Mouse (Mus musculus) intestine, postnatal 0 days (tissue): ENCODE results near the gene Clip3. TPM values are rescaled to one million over a fixed set of nuclear protein-coding genes. Genes with fewer than 3 reads are reported as not detected.
A peak's percentile ranks its signal among the peaks of the same experiment; 100 is the strongest.

Experiments
- ATAC-seq: fragments of 200-750 bp; cut with Nextera tagmentation; 2 replicates; pipeline ENCODE4 v1.8.0; 2017; ENCODE audit warnings: mild to moderate bottlenecking, moderate TSS enrichment, moderate library complexity
- H3K27ac ChIP-seq: fragments of 300-500 bp; sonication (generic); 2 replicates; pipeline ENCODE4 v1.5.1; 2014; ENCODE audit warnings: mild to moderate bottlenecking, low read depth, low read length, moderate library complexity
- H3K27me3 ChIP-seq: fragments of 300-500 bp; sonication (generic); replicated peaks from 2 replicates; pipeline ENCODE4 v1.6.1; 2014; ENCODE audit warnings: low read length, mixed read lengths; ENCODE audit not compliant: control insufficient read depth, insufficient read depth
- H3K36me3 ChIP-seq: fragments of 300-500 bp; sonication (generic); 2 replicates; pipeline ENCODE4 v1.6.1; 2014; ENCODE audit warnings: mild to moderate bottlenecking, moderate library complexity; ENCODE audit not compliant: control insufficient read depth, insufficient read depth
- H3K4me1 ChIP-seq: fragments of 300-500 bp; sonication (generic); replicated peaks from 2 replicates; pipeline ENCODE4 v1.6.1; 2014; ENCODE audit warnings: antibody characterized with exemption, low read length, mixed read lengths; ENCODE audit not compliant: control insufficient read depth, insufficient read depth
- H3K4me2 ChIP-seq: fragments of 300-500 bp; sonication (generic); replicated peaks from 2 replicates; pipeline ENCODE4 v1.6.1; 2014; ENCODE audit warnings: low read depth, mild to moderate bottlenecking, moderate library complexity
- H3K4me3 ChIP-seq: fragments of 300-500 bp; sonication (generic); 2 replicates; pipeline ENCODE4 v1.5.1; 2014; ENCODE audit warnings: low read depth, low read length
- H3K9ac ChIP-seq: fragments of 300-500 bp; sonication (generic); 2 replicates; pipeline ENCODE4 v1.6.1; 2014; ENCODE audit warnings: mild to moderate bottlenecking, low read depth, low read length
- H3K9me3 ChIP-seq: fragments of 300-500 bp; sonication (generic); 2 replicates; pipeline ENCODE4 v1.6.1; 2016; ENCODE audit warnings: mixed run types; ENCODE audit not compliant: control insufficient read depth
- CTCF ChIP-seq: sonication (generic); IDR thresholded peaks from 2 replicates; pipeline ENCODE4 v1.5.1; 2016; ENCODE audit warnings: low read depth, mild to moderate bottlenecking, control low read depth, antibody characterized with exemption, moderate library complexity
- WGBS: fragments of 180-500 bp; shearing (Covaris S2); extraction: QIAGEN DNeasy Blood & Tissue Kit; methylation state at CpG from one replicate; pipeline ENCODE4 v1.1.7; 2014; 5-methylcytosine and 5-hydroxymethylcytosine counted together
- polyA plus RNA-seq: library from polyadenylated mRNA; unstranded; fragments of >200 nt; fragmentation: Nextera tagmentation; extraction: Ambion mirVana; gene quantifications from 2 replicates; pipeline ENCODE4 v1.2.1, GENCODE M21; 2015

Gene Clip3
- polyA plus RNA-seq, 1 experiment from 2014 or later = 9.7 TPM

- TF ChIP-seq CTCF = no peak
- ATAC-seq = peak; percentile 19
- under 1% methylated on average over 63 of the region's 63 CpGs for WGBS
- Histone ChIP-seq H3K4me2 (peak within 1 kb of the TSS; percentile 96), H3K27ac (peak within 1 kb of the TSS; percentile 90), H3K27me3 (no peaks in the 10 kb centered on the region), H3K36me3 (no peaks in the 10 kb centered on the region; the same call in 1 of the 2 replicates), H3K9me3 (no peaks in the 10 kb centered on the region), H3K9ac (peak within 1 kb of the TSS; percentile 80), H3K4me3 (peak within 1 kb of the TSS; percentile 76), H3K4me1 (no peaks in the 10 kb centered on the region; the same call in 1 of the 2 replicates)
Measured at GRCm38 (mm10) chr7:30321539-30322284, 30.2 kb downstream of the Clip3 start, which contains the start of gene E130208F15Rik. Gene E130208F15Rik (plus strand): TSS chr7:30321740.

- H3K9me3 ChIP-seq = no peaks in the 10 kb centered on the region
- ATAC-seq = peak; percentile 96
- no peaks in the 10 kb centered on the region for H3K36me3 ChIP-seq
- H3K4me2 ChIP-seq = peak overlapping the region; percentile 96
- no peaks in the 10 kb centered on the region; the same call in 1 of the 2 replicates for H3K4me1 ChIP-seq
- peak overlapping the region; percentile 90 for H3K27ac ChIP-seq
- no peaks in the 10 kb centered on the region for H3K27me3 ChIP-seq
- peak overlapping the region; percentile 76 for H3K4me3 ChIP-seq
- WGBS = under 1% methylated on average over 20 of the region's 20 CpGs
- peak overlapping the region; percentile 80 for H3K9ac ChIP-seq
- TF ChIP-seq CTCF = no peak
Measured at GRCm38 (mm10) chr7:30322285-30322667, 30.7 kb downstream of the Clip3 start.

- no peak for TF ChIP-seq CTCF
- 14% methylated on average over 6 of the region's 6 CpGs for WGBS
- Histone ChIP-seq H3K4me2 (peak overlapping the region; percentile 96), H3K27me3 (no peaks in the 10 kb centered on the region), H3K4me3 (peak overlapping the region; percentile 76), H3K27ac (peak overlapping the region; percentile 90), H3K9me3 (no peaks in the 10 kb centered on the region), H3K36me3 (no peaks in the 10 kb centered on the region), H3K9ac (peak overlapping the region; percentile 46; the same call in 1 of the 2 replicates), H3K4me1 (no peaks in the 10 kb centered on the region; the same call in 1 of the 2 replicates)
- peak; percentile 63 for ATAC-seq
Measured at GRCm38 (mm10) chr7:30322865-30323264, 31.3 kb downstream of the Clip3 start.

GRCm38 (mm10) chr7:30323795-30324194, 32.3 kb downstream of the Clip3 start, which contains the start of gene Sdhaf1:
Gene Sdhaf1 (minus strand): TSS chr7:30323895.
- no peak for ATAC-seq
- peak within 1 kb of the TSS; percentile 76 for H3K4me3 ChIP-seq
- WGBS = 83% methylated on average over 3 of the region's 3 CpGs

GRCm38 (mm10) chr7:30324300-30324944, 32.9 kb downstream of the Clip3 start:
- TF ChIP-seq CTCF = no peak
- WGBS = 90% methylated on average over 5 of the region's 5 CpGs
- H3K27me3 ChIP-seq = no peaks in the 10 kb centered on the region
- no peak overlapping the region for H3K4me2 ChIP-seq
- H3K9me3 ChIP-seq = no peaks in the 10 kb centered on the region
- H3K27ac ChIP-seq = no peak overlapping the region
- H3K4me3 ChIP-seq = no peak overlapping the region
- no peaks in the 10 kb centered on the region; the same call in 1 of the 2 replicates for H3K4me1 ChIP-seq
- H3K36me3 ChIP-seq = no peaks in the 10 kb centered on the region
- no peak overlapping the region for H3K9ac ChIP-seq
- no peak for ATAC-seq

More at GRCm38 (mm10) chr7:30323795-30324194, 32.3 kb downstream of the Clip3 start, which contains the start of gene Sdhaf1:
- Histone ChIP-seq H3K9ac (peak within 1 kb of the TSS; percentile 46; the same call in 1 of the 2 replicates), H3K4me2 (peak within 1 kb of the TSS; percentile 96), H3K27me3 (no peaks in the 10 kb centered on the region), H3K4me1 (no peaks in the 10 kb centered on the region; the same call in 1 of the 2 replicates), H3K36me3 (no peaks in the 10 kb centered on the region), H3K9me3 (no peaks in the 10 kb centered on the region), H3K27ac (peak within 1 kb of the TSS; percentile 90)
- TF ChIP-seq CTCF = no peak

- Histone ChIP-seq H3K27ac (no peak overlapping the region), H3K4me1 (no peaks in the 10 kb centered on the region; the same call in 1 of the 2 replicates), H3K27me3 (no peaks in the 10 kb centered on the region), H3K4me3 (no peak overlapping the region), H3K4me2 (no peak overlapping the region), H3K9ac (no peak overlapping the region), H3K36me3 (no peaks in the 10 kb centered on the region), H3K9me3 (no peaks in the 10 kb centered on the region)
- peak; percentile 79 for TF ChIP-seq CTCF
- WGBS = 45% methylated on average over 2 of the region's 2 CpGs
- ATAC-seq = no peak
Measured at GRCm38 (mm10) chr7:30325364-30325763, 33.8 kb downstream of the Clip3 start.
